Mouse (Mus musculus): ENCODE results near the gene Gsto1.

- no peak for TF ChIP-seq POLR2A (IDR thresholded peaks at IDR 0.05; ENCODE audit: control insufficient read depth, extremely low read depth, insufficient read depth, low read length, poor library complexity)
- TF ChIP-seq CTCF (IDR thresholded peaks at IDR 0.05; ENCODE audit: borderline replicate concordance, control insufficient read depth, extremely low read depth, insufficient read depth, low read length, poor library complexity): no peak
Observed at GRCm38 (mm10) chr19:47814721-47815120, 40.0 kb upstream of the Gsto1 start.

All from thymus, adult 2 months (tissue).